Mouse (Mus musculus) adrenal gland, adult 2 months (tissue): ENCODE measurements at regions not wholly inside any gene's neighbourhood (a gene's known extent, or its start where the extent isn't known, plus 50 kb on each side); places are given as distances from the start of the nearest gene placed in this dataset.

Source experiments
- DNase-seq: peaks from one replicate; pipeline ENCODE4 v3.0.0; 2021

GRCm38 (mm10) chr10:45972240-45972639 is 394.6 kb downstream of the Hace1 start:
- no peak for DNase-seq

- DNase-seq: peak; percentile 29
Observed at GRCm38 (mm10) chr10:45982731-45983274, 405.2 kb downstream of the Hace1 start.

- DNase-seq: no peak
Observed at GRCm38 (mm10) chr10:45983671-45984335, 406.2 kb downstream of the Hace1 start.

GRCm38 (mm10) chr10:45986341-45986740 is 408.7 kb downstream of the Hace1 start:
- no peak for DNase-seq

GRCm38 (mm10) chr10:46006319-46006718 is 428.7 kb downstream of the Hace1 start:
- no peak for DNase-seq

- DNase-seq: peak; percentile 32
Observed at GRCm38 (mm10) chr10:46011916-46012596, 434.4 kb downstream of the Hace1 start.

GRCm38 (mm10) chr10:46012599-46012998 is 435.0 kb downstream of the Hace1 start:
- DNase-seq: no peak

- no peak for DNase-seq
Observed at GRCm38 (mm10) chr10:46016295-46016694, 438.7 kb downstream of the Hace1 start.

GRCm38 (mm10) chr10:46045474-46046093 is 468.0 kb downstream of the Hace1 start:
- no peak for DNase-seq

GRCm38 (mm10) chr10:46046094-46046749 is 468.6 kb downstream of the Hace1 start:
- no peak for DNase-seq

- no peak for DNase-seq
Observed at GRCm38 (mm10) chr10:46046890-46047414, 469.3 kb downstream of the Hace1 start.

GRCm38 (mm10) chr10:46047591-46047990 is 470.0 kb downstream of the Hace1 start:
- DNase-seq: no peak

GRCm38 (mm10) chr10:46057362-46058198 is 480.0 kb downstream of the Hace1 start:
- peak; percentile 2 for DNase-seq

GRCm38 (mm10) chr10:46058199-46058472 is 480.5 kb downstream of the Hace1 start:
- DNase-seq: no peak

GRCm38 (mm10) chr10:46059285-46059684 is 481.7 kb downstream of the Hace1 start:
- DNase-seq: no peak

GRCm38 (mm10) chr10:46063831-46064230 is 486.2 kb downstream of the Hace1 start:
- no peak for DNase-seq

- no peak for DNase-seq
Observed at GRCm38 (mm10) chr10:46070766-46071165, 493.1 kb downstream of the Hace1 start.

- no peak for DNase-seq
Observed at GRCm38 (mm10) chr10:46071220-46071619, 493.6 kb downstream of the Hace1 start.

GRCm38 (mm10) chr10:46071810-46072549 is 494.4 kb downstream of the Hace1 start:
- DNase-seq: no peak

GRCm38 (mm10) chr10:46072550-46073470 is 495.2 kb downstream of the Hace1 start:
- DNase-seq: no peak
